Mouse (Mus musculus) midbrain, embryonic 15.5 days (tissue): ENCODE results near the gene Dzip1l. TPM values are rescaled to one million over a fixed set of nuclear protein-coding genes. Genes with fewer than 3 reads are reported as not detected.

Experiments used
- ATAC-seq: fragments of 200-750 bp; cut with Nextera tagmentation; replicated peaks from 2 replicates; pipeline ENCODE4 v1.8.0; 2017; ENCODE audit warnings: moderate TSS enrichment
- H3K27ac ChIP-seq: fragments of 300-500 bp; sonication (generic); 2 replicates; pipeline ENCODE4 v1.5.1; 2015; ENCODE audit warnings: mild to moderate bottlenecking, inconsistent platforms
- H3K27me3 ChIP-seq: fragments of 300-500 bp; sonication (generic); replicated peaks from 2 replicates; pipeline ENCODE4 v1.6.1; 2015; ENCODE audit warnings: inconsistent platforms
- H3K36me3 ChIP-seq: fragments of 300-500 bp; sonication (generic); replicated peaks from 2 replicates; pipeline ENCODE4 v1.6.1; 2015; ENCODE audit warnings: inconsistent platforms
- H3K4me1 ChIP-seq: fragments of 300-500 bp; sonication (generic); 2 replicates; pipeline ENCODE4 v1.6.1; 2015; ENCODE audit warnings: inconsistent platforms
- H3K4me2 ChIP-seq: fragments of 300-500 bp; sonication (generic); 2 replicates; pipeline ENCODE4 v1.6.1; 2015; ENCODE audit warnings: inconsistent platforms, mild to moderate bottlenecking, moderate library complexity
- H3K4me3 ChIP-seq: fragments of 300-500 bp; sonication (generic); 2 replicates; pipeline ENCODE4 v1.5.1; 2015; ENCODE audit warnings: mild to moderate bottlenecking, inconsistent platforms
- H3K9ac ChIP-seq: fragments of 300-500 bp; sonication (generic); 2 replicates; pipeline ENCODE4 v1.6.1; 2015; ENCODE audit warnings: mild to moderate bottlenecking, inconsistent platforms
- H3K9me3 ChIP-seq: fragments of 300-500 bp; sonication (generic); 2 replicates; pipeline ENCODE4 v1.6.1; 2016; ENCODE audit warnings: inconsistent platforms
- WGBS: fragments of 180-500 bp; shearing (Covaris S2); methylation state at CpG from one replicate; pipeline ENCODE4 v1.1.7; 2015; ENCODE audit warnings: mixed read lengths; 5-methylcytosine and 5-hydroxymethylcytosine counted together
- polyA plus RNA-seq: library from polyadenylated mRNA; unstranded; fragments of >200 nt; fragmentation: Nextera tagmentation; extraction: Ambion mirVana; gene quantifications from 2 replicates; pipeline ENCODE4 v1.2.1, GENCODE M21; 2015

Gene Dzip1l
- polyA plus RNA-seq, 1 experiment from 2014 or later = 8.8 TPM

- Histone ChIP-seq H3K27me3 (no peaks in the 10 kb centered on the region), H3K9me3 (no peaks in the 10 kb centered on the region), H3K9ac (no peak overlapping the region), H3K4me3 (no peak overlapping the region), H3K36me3 (no peaks in the 10 kb centered on the region), H3K4me2 (no peak overlapping the region), H3K4me1 (no peaks in the 10 kb centered on the region), H3K27ac (no peak overlapping the region)
- 84% methylated on average over 2 of the region's 2 CpGs for whole genome bisulfite sequencing
- no peak for ATAC-seq
These were observed 71.9 kb downstream of the Dzip1l start for GRCm38 (mm10) chr9:99701187-99701586.

GRCm38 (mm10) chr9:99702215-99702614 lies 72.9 kb downstream of the Dzip1l start:
- Histone ChIP-seq H3K4me1 (no peaks in the 10 kb centered on the region), H3K9me3 (no peaks in the 10 kb centered on the region)
- 90% methylated on average over 6 of the region's 6 CpGs for whole genome bisulfite sequencing

GRCm38 (mm10) chr9:99703711-99704110 lies 74.4 kb downstream of the Dzip1l start:
- H3K27ac ChIP-seq = no peak overlapping the region
- H3K4me2 ChIP-seq = no peak overlapping the region
- ATAC-seq = no peak
- no peaks in the 10 kb centered on the region for H3K4me1 ChIP-seq
- no peaks in the 10 kb centered on the region for H3K36me3 ChIP-seq
- H3K27me3 ChIP-seq = no peaks in the 10 kb centered on the region
- no peak overlapping the region for H3K9ac ChIP-seq
- no peak overlapping the region for H3K4me3 ChIP-seq
- WGBS = 81% methylated on average over 6 of the region's 6 CpGs
- H3K9me3 ChIP-seq = no peaks in the 10 kb centered on the region

More at GRCm38 (mm10) chr9:99702215-99702614, 72.9 kb downstream of the Dzip1l start:
- Histone ChIP-seq H3K4me2 (no peak overlapping the region), H3K27me3 (no peaks in the 10 kb centered on the region), H3K36me3 (no peaks in the 10 kb centered on the region), H3K4me3 (no peak overlapping the region), H3K9ac (no peak overlapping the region), H3K27ac (no peak overlapping the region)
- no peak for ATAC-seq

- H3K9ac ChIP-seq = no peak overlapping the region
- no peaks in the 10 kb centered on the region for H3K4me1 ChIP-seq
- ATAC-seq = no peak
- no peaks in the 10 kb centered on the region for H3K9me3 ChIP-seq
- 95% methylated on average over 6 of the region's 6 CpGs for WGBS
- no peaks in the 10 kb centered on the region for H3K36me3 ChIP-seq
- no peaks in the 10 kb centered on the region for H3K27me3 ChIP-seq
- no peak overlapping the region for H3K4me2 ChIP-seq
- H3K27ac ChIP-seq = no peak overlapping the region
- H3K4me3 ChIP-seq = no peak overlapping the region
These were observed 77.0 kb downstream of the Dzip1l start for GRCm38 (mm10) chr9:99706264-99706663.

GRCm38 (mm10) chr9:99707425-99708126 lies 78.3 kb downstream of the Dzip1l start:
- H3K9ac ChIP-seq = no peak overlapping the region
- H3K36me3 ChIP-seq = no peaks in the 10 kb centered on the region
- H3K4me1 ChIP-seq = no peaks in the 10 kb centered on the region
- no peak for ATAC-seq
- H3K9me3 ChIP-seq = no peaks in the 10 kb centered on the region
- no peak overlapping the region for H3K4me2 ChIP-seq
- WGBS = 71% methylated on average over 11 of the region's 11 CpGs
- H3K27me3 ChIP-seq = no peaks in the 10 kb centered on the region
- H3K4me3 ChIP-seq = no peak overlapping the region
- H3K27ac ChIP-seq = no peak overlapping the region

GRCm38 (mm10) chr9:99709588-99710248 lies 80.4 kb downstream of the Dzip1l start:
- H3K9ac ChIP-seq = no peak overlapping the region
- no peaks in the 10 kb centered on the region for H3K27me3 ChIP-seq
- H3K4me2 ChIP-seq = no peak overlapping the region
- ATAC-seq = no peak
- H3K9me3 ChIP-seq = no peaks in the 10 kb centered on the region
- 94% methylated on average over 22 of the region's 22 CpGs for WGBS
- H3K36me3 ChIP-seq = no peaks in the 10 kb centered on the region
- no peaks in the 10 kb centered on the region for H3K4me1 ChIP-seq
- H3K27ac ChIP-seq = no peak overlapping the region
- H3K4me3 ChIP-seq = no peak overlapping the region

- Histone ChIP-seq H3K27ac (no peak overlapping the region), H3K9ac (no peak overlapping the region), H3K4me1 (no peaks in the 10 kb centered on the region), H3K36me3 (no peaks in the 10 kb centered on the region), H3K4me3 (no peak overlapping the region), H3K9me3 (no peaks in the 10 kb centered on the region), H3K27me3 (no peaks in the 10 kb centered on the region), H3K4me2 (no peak overlapping the region)
- no peak for ATAC-seq
- WGBS = 90% methylated on average over 4 of the region's 4 CpGs
These were observed 81.0 kb downstream of the Dzip1l start for GRCm38 (mm10) chr9:99710297-99710696.

- H3K27me3 ChIP-seq = no peaks in the 10 kb centered on the region
- WGBS = 93% methylated on average over 14 of the region's 14 CpGs
These were observed 87.8 kb downstream of the Dzip1l start, which contains the start of gene Cldn18 for GRCm38 (mm10) chr9:99717134-99717533. TSS of gene Cldn18 (minus strand) at chr9:99717267.

More at GRCm38 (mm10) chr9:99717134-99717533, 87.8 kb downstream of the Dzip1l start, which contains the start of gene Cldn18:
- Histone ChIP-seq H3K36me3 (no peaks in the 10 kb centered on the region), H3K4me2 (no peak within 1 kb of the TSS), H3K27ac (no peak within 1 kb of the TSS), H3K4me1 (no peaks in the 10 kb centered on the region), H3K9ac (no peak within 1 kb of the TSS), H3K9me3 (no peaks in the 10 kb centered on the region), H3K4me3 (no peak within 1 kb of the TSS)
- ATAC-seq = no peak

Other genes with a start within 250 kb of the Dzip1l start
- gene Mras, start 192.1 kb upstream of the Dzip1l start, polyA plus RNA-seq = 64.2 and 64.3 TPM in 2 replicates
- gene Nme9, start 178.0 kb upstream of the Dzip1l start, polyA plus RNA-seq = 0.30 and 1.1 TPM in 2 replicates
- 71.3 and 79.2 TPM in 2 replicates for gene Armc8, start 60.6 kb upstream of the Dzip1l start, polyA plus RNA-seq
- gene Dbr1, start 53.7 kb upstream of the Dzip1l start, polyA plus RNA-seq = 24.5 and 26.2 TPM in 2 replicates
- not detected in 2 replicates for gene A4gnt, start 17.0 kb upstream of the Dzip1l start, polyA plus RNA-seq
- gene Cldn18, start 87.8 kb downstream of the Dzip1l start, polyA plus RNA-seq = not detected in 2 replicates
- 74.3 and 90.2 TPM in 2 replicates for gene Sox14, start 246.7 kb downstream of the Dzip1l start, polyA plus RNA-seq